Comparison of ENCODE assay signal across 26 mouse cellular contexts in the genomic region with DNA sequence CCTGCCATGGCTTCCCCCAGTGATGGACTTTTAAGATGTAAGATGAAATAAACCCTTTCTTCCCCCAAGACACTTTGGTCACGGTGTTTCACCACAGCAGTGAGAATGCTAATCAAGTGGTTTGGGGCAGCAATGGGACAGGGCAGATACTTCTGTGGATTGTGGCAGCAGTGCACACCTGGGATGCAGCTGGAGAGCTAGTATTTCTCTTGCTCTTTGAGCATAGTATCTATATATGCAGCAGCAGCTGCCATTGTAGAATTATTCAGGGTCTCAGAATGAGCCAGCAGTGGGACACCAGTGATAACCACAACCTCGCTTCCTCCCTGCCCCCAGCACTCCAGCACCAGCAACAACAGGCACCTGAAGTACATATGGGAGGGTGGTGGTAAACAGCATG.
"Had no signal": no experiment of that assay in that cellular context is flagged by ENCODE, and none has a peak within 500 bp of the region (broad histone marks: within the 10 kb centered on the region; RNA-seq: fewer than 3 reads in every experiment).

No protein-coding gene starts in this region.

- ATAC-seq: forebrain, embryonic 13.5 days; forebrain, embryonic 14.5 days; forebrain, embryonic 15.5 days; forebrain, embryonic 16.5 days; forebrain, postnatal 0 days had no signal

- H3K4me1 ChIP-seq: embryonic facial prominence, embryonic 10.5 days; embryonic facial prominence, embryonic 12.5 days; embryonic facial prominence, embryonic 13.5 days; embryonic facial prominence, embryonic 15.5 days; forebrain, embryonic 10.5 days; forebrain, embryonic 12.5 days; forebrain, embryonic 13.5 days; forebrain, embryonic 15.5 days had no signal

- H3K9me3 ChIP-seq: embryonic facial prominence, embryonic 10.5 days; embryonic facial prominence, embryonic 12.5 days; embryonic facial prominence, embryonic 13.5 days; embryonic facial prominence, embryonic 15.5 days; forebrain, embryonic 12.5 days; forebrain, embryonic 13.5 days; forebrain, embryonic 15.5 days had no signal

- H3K9ac ChIP-seq: embryonic facial prominence, embryonic 12.5 days; embryonic facial prominence, embryonic 13.5 days; embryonic facial prominence, embryonic 15.5 days; forebrain, embryonic 12.5 days; forebrain, embryonic 13.5 days; forebrain, embryonic 15.5 days; forebrain, postnatal 0 days had no signal

- DNase-seq: cerebellum, adult 9-11 months; cerebellum, postnatal 10 days; cerebellum, postnatal 14 days; cerebellum, postnatal 25 days; cerebellum, postnatal 36 days; embryo, embryonic 11 days; forebrain, postnatal 0 days; gastrocnemius, adult 2 months; gastrocnemius, postnatal 10 days; gastrocnemius, postnatal 14 days; gastrocnemius, postnatal 25 days; gastrocnemius, postnatal 36 days; heart, adult 11 months; heart, adult 18-20 months; heart, adult 2 months had no signal

- H3K4me3 ChIP-seq: embryonic facial prominence, embryonic 10.5 days; embryonic facial prominence, embryonic 12.5 days; embryonic facial prominence, embryonic 13.5 days; embryonic facial prominence, embryonic 15.5 days; erythroblast, embryonic 14.5 days; forebrain, embryonic 10.5 days; forebrain, embryonic 12.5 days; forebrain, embryonic 13.5 days; forebrain, embryonic 15.5 days; gastrocnemius, adult 2 months; heart, adult 2 months had no signal

- H3K27ac ChIP-seq: embryonic facial prominence, embryonic 10.5 days; embryonic facial prominence, embryonic 12.5 days; embryonic facial prominence, embryonic 13.5 days; embryonic facial prominence, embryonic 15.5 days; forebrain, embryonic 10.5 days; forebrain, embryonic 12.5 days; forebrain, embryonic 13.5 days; forebrain, embryonic 15.5 days; gastrocnemius, adult 2 months; heart, adult 2 months had no signal

- H3K27me3 ChIP-seq: embryonic facial prominence, embryonic 12.5 days; embryonic facial prominence, embryonic 13.5 days; embryonic facial prominence, embryonic 15.5 days; forebrain, embryonic 12.5 days; forebrain, embryonic 13.5 days; forebrain, embryonic 15.5 days had no signal

- H3K36me3 ChIP-seq: embryonic facial prominence, embryonic 10.5 days; embryonic facial prominence, embryonic 12.5 days; embryonic facial prominence, embryonic 13.5 days; embryonic facial prominence, embryonic 15.5 days; forebrain, embryonic 10.5 days; forebrain, embryonic 12.5 days; forebrain, embryonic 15.5 days had no signal

- H3K4me2 ChIP-seq: embryonic facial prominence, embryonic 12.5 days; embryonic facial prominence, embryonic 13.5 days; embryonic facial prominence, embryonic 15.5 days; forebrain, embryonic 12.5 days; forebrain, embryonic 13.5 days; forebrain, embryonic 15.5 days had no signal
